Mouse (Mus musculus): ENCODE results near the gene Map3k5.

DNA sequence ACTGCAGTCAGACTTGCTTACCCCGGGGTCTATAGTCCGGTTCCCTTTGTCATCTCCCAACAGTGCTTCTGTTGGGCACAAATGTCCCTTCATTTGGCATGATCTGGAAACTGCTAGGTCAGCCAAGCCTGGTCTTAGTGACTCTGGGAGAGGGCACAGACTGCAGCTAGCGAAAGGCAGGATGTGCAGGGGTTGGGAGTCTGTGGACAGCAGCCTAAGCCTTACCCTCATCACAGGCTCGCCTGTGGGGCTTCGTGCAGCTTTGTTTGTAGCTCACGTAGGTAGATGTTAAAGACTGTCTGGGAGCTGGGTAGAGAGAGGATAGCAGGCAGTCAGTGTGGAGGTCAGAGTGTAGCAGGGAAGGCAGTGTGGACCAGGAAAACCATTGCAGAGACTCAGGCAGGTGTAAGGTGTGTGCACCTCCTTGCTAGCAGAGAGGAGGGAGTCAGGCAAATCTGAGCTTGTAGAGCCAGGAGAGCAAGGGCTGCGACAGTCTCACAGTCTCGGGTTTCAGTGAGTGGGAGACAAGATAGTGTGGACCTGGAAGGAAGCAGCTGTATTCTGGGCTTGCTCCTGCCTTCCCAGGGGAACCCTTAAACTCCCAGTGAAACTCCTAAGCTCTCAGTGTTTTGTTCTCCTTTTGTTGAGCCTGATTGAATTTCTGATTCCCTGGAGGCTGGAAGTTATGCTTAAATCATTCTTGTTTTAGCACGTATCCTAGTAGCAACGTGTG lies 88.5 kb downstream of the Map3k5 start:
- TF ChIP-seq CTCF (IDR thresholded peaks at IDR 0.05; ENCODE audit: extremely low read depth, insufficient read length, insufficient replicate concordance, low read depth, low read length) (no peak), POLR2A (IDR thresholded peaks at IDR 0.05; ENCODE audit: low read depth, low read length) (no peak)
